Mouse (Mus musculus) forebrain, embryonic 13.5 days (tissue): ENCODE data around the gene Loxl3. TPM values are rescaled to one million over a fixed set of nuclear protein-coding genes. Genes with fewer than 3 reads are reported as not detected.

ENCODE experiments used
- ATAC-seq: fragments of 200-750 bp; cut with Nextera tagmentation; 2 replicates; pipeline ENCODE4 v1.8.0; 2017
- H3K27ac ChIP-seq: fragments of 300-500 bp; sonication (generic); 2 replicates; pipeline ENCODE4 v1.5.1; 2015; ENCODE audit warnings: inconsistent platforms, mild to moderate bottlenecking, moderate library complexity
- H3K27me3 ChIP-seq: fragments of 300-500 bp; sonication (generic); 2 replicates; pipeline ENCODE4 v1.6.1; 2015; ENCODE audit warnings: mild to moderate bottlenecking, inconsistent platforms
- H3K36me3 ChIP-seq: fragments of 300-500 bp; sonication (generic); 2 replicates; pipeline ENCODE4 v1.6.1; 2015; ENCODE audit warnings: mild to moderate bottlenecking, inconsistent platforms; ENCODE audit not compliant: poor library complexity, severe bottlenecking
- H3K4me1 ChIP-seq: fragments of 300-500 bp; sonication (generic); 2 replicates; pipeline ENCODE4 v1.6.1; 2015; ENCODE audit warnings: inconsistent platforms
- H3K4me2 ChIP-seq: fragments of 300-500 bp; sonication (generic); 2 replicates; pipeline ENCODE4 v1.6.1; 2015; ENCODE audit warnings: inconsistent platforms, mild to moderate bottlenecking, moderate library complexity
- H3K4me3 ChIP-seq: fragments of 300-500 bp; sonication (generic); 2 replicates; pipeline ENCODE4 v1.5.1; 2015; ENCODE audit warnings: mild to moderate bottlenecking, inconsistent platforms
- H3K9ac ChIP-seq: fragments of 300-500 bp; sonication (generic); 2 replicates; pipeline ENCODE4 v1.6.1; 2015; ENCODE audit warnings: mild to moderate bottlenecking, inconsistent platforms
- H3K9me3 ChIP-seq: fragments of 300-500 bp; sonication (generic); replicated peaks from 2 replicates; pipeline ENCODE4 v1.6.1; 2016; ENCODE audit warnings: inconsistent platforms
- WGBS: fragments of 180-500 bp; shearing (Covaris S2); methylation state at CpG from one replicate; pipeline ENCODE4 v1.1.7; 2015; 5-methylcytosine and 5-hydroxymethylcytosine counted together
- polyA plus RNA-seq: library from polyadenylated mRNA; unstranded; fragments of >200 nt; fragmentation: Nextera tagmentation; extraction: Ambion mirVana; gene quantifications from 2 replicates; pipeline ENCODE4 v1.2.1, GENCODE M21; 2015

Gene Loxl3
- polyA plus RNA-seq, 1 experiment from 2014 or later, result 5.4 TPM

GRCm38 (mm10) chr6:83057790-83058189 lies 23.8 kb downstream of the Loxl3 start, which contains the start of gene Dqx1:
Gene Dqx1 (plus strand): TSS chr6:83057844.
- Histone ChIP-seq H3K4me3 (no peak within 1 kb of the TSS), H3K9me3 (no peaks in the 10 kb centered on the region), H3K9ac (no peak within 1 kb of the TSS), H3K4me2 (no peak within 1 kb of the TSS), H3K27me3 (peaks cover 32% of the 10 kb centered on the region), H3K27ac (no peak within 1 kb of the TSS), H3K36me3 (peaks cover 23% of the 10 kb centered on the region), H3K4me1 (peaks cover 23% of the 10 kb centered on the region)
- no peak for ATAC-seq
- 65% methylated on average over 3 of the region's 3 CpGs for WGBS

- H3K9ac ChIP-seq, result no peak overlapping the region
- H3K36me3 ChIP-seq, result peaks cover 23% of the 10 kb centered on the region
- ATAC-seq, result no peak
- H3K9me3 ChIP-seq, result no peaks in the 10 kb centered on the region
- peaks cover 14% of the 10 kb centered on the region for H3K4me1 ChIP-seq
- no peak overlapping the region for H3K27ac ChIP-seq
- peaks cover 41% of the 10 kb centered on the region for H3K27me3 ChIP-seq
- WGBS, result 72% methylated on average over 2 of the region's 2 CpGs
- H3K4me2 ChIP-seq, result no peak overlapping the region
- H3K4me3 ChIP-seq, result no peak overlapping the region
Observed at GRCm38 (mm10) chr6:83058725-83059124, 24.8 kb downstream of the Loxl3 start.

- peaks cover 100% of the 10 kb centered on the region for H3K27me3 ChIP-seq
- H3K9ac ChIP-seq, result no peak overlapping the region
- no peaks in the 10 kb centered on the region for H3K9me3 ChIP-seq
- H3K4me2 ChIP-seq, result no peak overlapping the region
- no peak overlapping the region for H3K27ac ChIP-seq
- peaks cover 18% of the 10 kb centered on the region for H3K4me1 ChIP-seq
- 40% methylated on average over 8 of the region's 8 CpGs for WGBS
- H3K4me3 ChIP-seq, result no peak overlapping the region
- no peak for ATAC-seq
- no peaks in the 10 kb centered on the region for H3K36me3 ChIP-seq
Observed at GRCm38 (mm10) chr6:83065995-83066394, 32.0 kb downstream of the Loxl3 start.

- H3K9me3 ChIP-seq, result no peaks in the 10 kb centered on the region
- peaks cover 100% of the 10 kb centered on the region for H3K27me3 ChIP-seq
- H3K9ac ChIP-seq, result no peak overlapping the region
- no peaks in the 10 kb centered on the region for H3K36me3 ChIP-seq
- no peak overlapping the region for H3K4me3 ChIP-seq
- H3K4me2 ChIP-seq, result no peak overlapping the region
- 29% methylated on average over 6 of the region's 6 CpGs for WGBS
- H3K27ac ChIP-seq, result no peak overlapping the region
- no peak for ATAC-seq
- peaks cover 22% of the 10 kb centered on the region for H3K4me1 ChIP-seq
Observed at GRCm38 (mm10) chr6:83066441-83066840, 32.5 kb downstream of the Loxl3 start.

GRCm38 (mm10) chr6:83068221-83068620 lies 34.2 kb downstream of the Loxl3 start:
- no peak overlapping the region for H3K9ac ChIP-seq
- H3K27me3 ChIP-seq, result peaks cover 100% of the 10 kb centered on the region
- H3K4me2 ChIP-seq, result no peak overlapping the region
- no peaks in the 10 kb centered on the region for H3K36me3 ChIP-seq
- H3K27ac ChIP-seq, result no peak overlapping the region
- ATAC-seq, result no peak
- no peak overlapping the region for H3K4me3 ChIP-seq
- H3K9me3 ChIP-seq, result no peaks in the 10 kb centered on the region
- under 1% methylated on average over 8 of the region's 8 CpGs for WGBS
- peaks cover 28% of the 10 kb centered on the region for H3K4me1 ChIP-seq

GRCm38 (mm10) chr6:83068706-83069487 lies 34.9 kb downstream of the Loxl3 start:
- WGBS, result under 1% methylated on average over 74 of the region's 81 CpGs
- ATAC-seq, result no peak
- Histone ChIP-seq H3K9ac (no peak overlapping the region), H3K4me2 (peak overlapping the region; percentile 18), H3K27me3 (peaks cover 100% of the 10 kb centered on the region), H3K4me3 (peak overlapping the region; percentile 23), H3K27ac (no peak overlapping the region), H3K36me3 (no peaks in the 10 kb centered on the region), H3K9me3 (no peaks in the 10 kb centered on the region), H3K4me1 (peaks cover 28% of the 10 kb centered on the region)

- WGBS, result 1% methylated on average over 65 of the region's 69 CpGs
- Histone ChIP-seq H3K4me1 (peaks cover 28% of the 10 kb centered on the region), H3K4me3 (peak overlapping the region; percentile 21), H3K9ac (no peak overlapping the region), H3K4me2 (peak overlapping the region; percentile 33), H3K9me3 (no peaks in the 10 kb centered on the region), H3K27ac (no peak overlapping the region), H3K27me3 (peaks cover 100% of the 10 kb centered on the region), H3K36me3 (no peaks in the 10 kb centered on the region)
- ATAC-seq, result 0 out of 2 replicates have a peak, but pooled peaks have one; percentile 20
Observed at GRCm38 (mm10) chr6:83069488-83070246, 35.7 kb downstream of the Loxl3 start.

- 0% methylated on average over 9 of the region's 10 CpGs for WGBS
- H3K9ac ChIP-seq, result no peak within 1 kb of the TSS
- H3K36me3 ChIP-seq, result no peaks in the 10 kb centered on the region
- no peak for ATAC-seq
- peak within 1 kb of the TSS; percentile 23 for H3K4me3 ChIP-seq
- H3K27me3 ChIP-seq, result peaks cover 100% of the 10 kb centered on the region
- H3K4me2 ChIP-seq, result peak within 1 kb of the TSS; percentile 33
- H3K4me1 ChIP-seq, result peaks cover 28% of the 10 kb centered on the region
- H3K9me3 ChIP-seq, result no peaks in the 10 kb centered on the region
- no peak within 1 kb of the TSS for H3K27ac ChIP-seq
Observed at GRCm38 (mm10) chr6:83070247-83070310, 36.1 kb downstream of the Loxl3 start, which contains the start of gene Tlx2. Gene Tlx2 (minus strand): TSS chr6:83070293.

GRCm38 (mm10) chr6:83070311-83071219 lies 36.6 kb downstream of the Loxl3 start:
- Histone ChIP-seq H3K4me2 (peak overlapping the region; percentile 33), H3K4me3 (peak overlapping the region; percentile 21)

GRCm38 (mm10) chr6:83071220-83071619 lies 37.2 kb downstream of the Loxl3 start:
- H3K4me2 ChIP-seq, result 0 out of 2 replicates have a peak overlapping the region, but pooled peaks have one; percentile 13
- 0 out of 2 replicates have a peak overlapping the region, but pooled peaks have one; percentile 9 for H3K4me3 ChIP-seq
- H3K9me3 ChIP-seq, result no peaks in the 10 kb centered on the region
- H3K36me3 ChIP-seq, result no peaks in the 10 kb centered on the region
- H3K27ac ChIP-seq, result no peak overlapping the region
- peaks cover 100% of the 10 kb centered on the region for H3K27me3 ChIP-seq
- ATAC-seq, result peak; percentile 52; the same call in 1 of the 2 replicates
- 1% methylated on average over 18 of the region's 24 CpGs for WGBS
- H3K4me1 ChIP-seq, result peaks cover 28% of the 10 kb centered on the region
- no peak overlapping the region for H3K9ac ChIP-seq

More at GRCm38 (mm10) chr6:83070311-83071219, 36.6 kb downstream of the Loxl3 start:
- Histone ChIP-seq H3K4me1 (peaks cover 28% of the 10 kb centered on the region), H3K27me3 (peaks cover 100% of the 10 kb centered on the region), H3K36me3 (no peaks in the 10 kb centered on the region), H3K27ac (no peak overlapping the region), H3K9me3 (no peaks in the 10 kb centered on the region), H3K9ac (no peak overlapping the region)
- WGBS, result under 1% methylated on average over 55 of the region's 58 CpGs
- ATAC-seq, result 0 out of 2 replicates have a peak, but pooled peaks have one; percentile 13

GRCm38 (mm10) chr6:83074979-83075378 lies 41.0 kb downstream of the Loxl3 start:
- peaks cover 37% of the 10 kb centered on the region for H3K4me1 ChIP-seq
- peaks cover 1% of the 10 kb centered on the region; the same call in 1 of the 2 replicates for H3K36me3 ChIP-seq
- H3K4me2 ChIP-seq, result no peak overlapping the region
- no peak overlapping the region for H3K9ac ChIP-seq
- no peak overlapping the region for H3K27ac ChIP-seq
- peaks cover 74% of the 10 kb centered on the region for H3K27me3 ChIP-seq
- ATAC-seq, result no peak
- 19% methylated on average over 2 of the region's 2 CpGs for WGBS
- no peaks in the 10 kb centered on the region for H3K9me3 ChIP-seq
- H3K4me3 ChIP-seq, result no peak overlapping the region
